Mouse (Mus musculus) bone marrow macrophage, adult 2 months (primary cell): Measurements from ENCODE around the gene Smpdl3b. TPM values are rescaled to one million over a fixed set of nuclear protein-coding genes. Genes with fewer than 3 reads are reported as not detected.

Experiments used
- H3K27ac ChIP-seq: 2 replicates; pipeline ENCODE4 v1.5.1; 2012; ENCODE audit warnings: low read depth, low read length; ENCODE audit not compliant: insufficient read depth
- H3K4me1 ChIP-seq: 2 replicates; pipeline ENCODE4 v1.6.1; 2012; ENCODE audit warnings: low read length; ENCODE audit not compliant: control insufficient read depth, insufficient read depth
- H3K4me3 ChIP-seq: 2 replicates; pipeline ENCODE4 v1.5.1; 2012; ENCODE audit warnings: mild to moderate bottlenecking, low read length, moderate library complexity; ENCODE audit not compliant: insufficient read depth
- CTCF ChIP-seq: IDR thresholded peaks from 2 replicates; pipeline ENCODE4 v1.5.1; 2012; ENCODE audit warnings: low read depth, mild to moderate bottlenecking, low read length, moderate library complexity
- POLR2A ChIP-seq: IDR thresholded peaks from 2 replicates; pipeline ENCODE4 v1.6.1; 2012; ENCODE audit warnings: mild to moderate bottlenecking, low read depth, low read length, borderline replicate concordance
- polyA plus RNA-seq: library from polyadenylated mRNA; stranded (reverse); fragments of >200 nt; gene quantifications from 2 replicates; pipeline ENCODE4 v1.2.4, GENCODE M21; 2012; ENCODE audit not compliant: missing spikeins, insufficient read depth, insufficient read length

Gene Smpdl3b
- polyA plus RNA-seq, 1 experiment, result 8.8 TPM

DNA sequence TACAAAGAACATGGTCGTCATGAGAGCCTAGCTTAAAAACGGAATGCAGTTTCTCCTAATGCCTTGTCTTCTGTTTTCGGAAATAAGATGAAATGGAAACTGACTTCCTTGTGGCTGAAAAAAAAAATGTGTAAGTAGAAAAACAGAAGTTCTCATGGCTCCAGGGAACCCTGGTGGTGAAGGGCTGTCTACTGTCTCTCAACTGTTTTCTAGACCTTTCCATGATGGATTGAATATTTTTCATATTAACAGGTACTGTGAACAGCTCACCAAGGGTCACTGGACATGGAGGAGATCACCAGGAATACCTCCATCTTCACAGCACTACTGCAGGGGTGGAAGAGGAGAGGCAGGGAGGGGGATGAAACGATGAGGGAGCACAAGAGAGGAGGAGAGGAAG, 41.0 kb upstream of the Smpdl3b start:
- H3K4me1 ChIP-seq, result peaks cover 45% of the 10 kb centered on the region
- H3K4me3 ChIP-seq, result no peak overlapping the region
- peak overlapping the region; percentile 83 for H3K27ac ChIP-seq
- TF ChIP-seq CTCF, result no peak
- TF ChIP-seq POLR2A, result no peak

DNA sequence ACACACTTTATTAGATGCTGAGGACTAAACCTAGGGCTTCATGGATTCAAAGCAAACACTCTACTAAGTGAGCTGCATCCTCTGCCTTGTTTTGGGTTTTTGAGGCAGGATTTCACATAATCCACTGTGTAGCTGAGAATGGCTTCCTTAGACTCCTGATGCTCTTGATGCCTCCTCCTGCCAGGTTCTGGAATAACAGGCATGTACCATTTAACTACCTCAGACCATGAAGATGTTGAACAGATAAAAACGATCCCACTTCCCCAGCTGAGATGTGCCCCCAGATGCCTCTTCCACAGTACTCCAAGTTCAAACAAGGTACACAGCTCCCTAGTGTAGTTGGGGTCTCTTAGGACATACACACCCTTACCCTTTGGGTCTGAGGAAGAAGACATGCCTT, 40.4 kb upstream of the Smpdl3b start:
- Histone ChIP-seq H3K4me1 (peaks cover 41% of the 10 kb centered on the region), H3K4me3 (no peak overlapping the region), H3K27ac (peak overlapping the region; percentile 83)
- TF ChIP-seq POLR2A, result no peak
- TF ChIP-seq CTCF, result no peak

DNA sequence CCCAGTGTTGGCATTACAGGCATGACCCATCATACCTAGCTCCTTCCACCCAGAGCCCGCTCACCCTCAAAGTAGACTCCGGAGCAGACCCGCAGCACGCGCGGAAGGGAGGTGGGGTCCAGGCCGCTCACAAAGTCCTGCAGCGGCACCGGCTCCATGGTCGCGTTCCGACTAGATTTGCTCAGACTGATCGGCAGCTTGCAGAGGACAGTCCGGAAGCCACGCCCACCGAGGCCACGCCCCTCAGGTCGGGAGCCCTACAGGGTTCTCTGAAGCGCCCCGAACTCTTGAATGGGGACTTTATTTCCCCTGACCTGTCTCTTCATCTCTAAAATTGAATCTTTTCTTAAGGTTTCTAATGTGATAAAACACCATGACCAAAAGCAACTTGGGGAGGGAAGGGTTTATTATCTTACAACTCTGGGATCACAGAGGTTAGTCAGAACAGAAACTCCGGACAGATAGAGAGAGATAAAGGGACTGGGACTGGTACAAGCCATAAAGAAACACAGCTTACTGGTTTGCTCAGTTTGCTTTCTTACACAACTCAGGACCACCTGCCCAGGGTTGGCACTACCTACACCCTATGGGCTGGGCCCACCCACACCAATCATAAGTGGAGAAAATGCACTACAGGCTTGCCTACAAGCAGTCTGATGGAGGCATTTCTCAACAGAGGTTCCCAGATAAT, 39.3 kb upstream of the Smpdl3b start, which contains the start of gene Themis2:
Gene Themis2 (minus strand): TSS at position 192 of the 691 bp plus-strand sequence.
- H3K4me3 ChIP-seq, result peak within 1 kb of the TSS; percentile 96
- TF ChIP-seq POLR2A (no peak), CTCF (no peak)
- H3K27ac ChIP-seq, result peak within 1 kb of the TSS; percentile 85
- peaks cover 32% of the 10 kb centered on the region for H3K4me1 ChIP-seq

DNA sequence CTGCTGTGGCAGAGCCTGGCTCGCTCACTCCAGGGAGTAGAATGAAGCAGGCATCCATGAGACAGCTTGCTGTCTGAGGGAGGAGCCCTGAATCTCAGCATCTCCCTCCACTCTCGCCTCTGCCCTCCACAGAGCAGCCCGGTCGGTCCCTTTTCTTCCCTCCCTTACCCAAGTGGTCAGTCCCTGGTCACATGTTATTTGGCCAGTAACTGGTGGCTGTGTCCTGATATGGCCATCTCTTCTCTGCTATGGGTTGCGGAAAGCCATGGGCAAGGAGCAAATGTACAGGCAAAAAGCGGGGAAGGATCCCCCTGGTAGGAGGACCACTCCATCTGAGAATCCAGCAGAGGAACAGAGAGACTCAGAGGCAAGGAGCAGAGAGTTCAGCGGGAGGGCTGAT, 38.1 kb upstream of the Smpdl3b start:
- peaks cover 25% of the 10 kb centered on the region for H3K4me1 ChIP-seq
- TF ChIP-seq POLR2A (no peak), CTCF (no peak)
- H3K4me3 ChIP-seq, result peak overlapping the region; percentile 96
- H3K27ac ChIP-seq, result peak overlapping the region; percentile 85

DNA sequence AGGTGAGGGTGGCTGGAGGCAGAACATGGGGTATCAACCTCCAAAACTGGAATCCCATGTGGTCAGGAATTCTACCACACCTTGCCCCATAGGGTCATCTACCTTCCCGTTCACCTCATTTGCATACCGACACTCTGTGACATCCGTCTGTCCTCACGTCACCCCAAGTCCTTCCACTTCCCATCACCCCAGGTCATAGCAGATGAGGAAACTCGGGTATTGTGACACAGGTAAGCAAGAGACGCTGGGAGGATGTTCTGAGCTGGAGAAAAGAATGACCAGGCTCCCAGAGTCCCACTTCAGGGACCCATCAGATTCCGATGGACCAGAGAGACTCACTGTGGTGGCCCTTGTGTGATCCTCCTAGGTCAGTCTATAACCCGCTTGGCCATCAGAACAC, 37.7 kb upstream of the Smpdl3b start:
- H3K27ac ChIP-seq, result peak overlapping the region; percentile 85
- H3K4me3 ChIP-seq, result peak overlapping the region; percentile 96
- H3K4me1 ChIP-seq, result peaks cover 21% of the 10 kb centered on the region
- TF ChIP-seq CTCF, result no peak
- TF ChIP-seq POLR2A, result no peak

DNA sequence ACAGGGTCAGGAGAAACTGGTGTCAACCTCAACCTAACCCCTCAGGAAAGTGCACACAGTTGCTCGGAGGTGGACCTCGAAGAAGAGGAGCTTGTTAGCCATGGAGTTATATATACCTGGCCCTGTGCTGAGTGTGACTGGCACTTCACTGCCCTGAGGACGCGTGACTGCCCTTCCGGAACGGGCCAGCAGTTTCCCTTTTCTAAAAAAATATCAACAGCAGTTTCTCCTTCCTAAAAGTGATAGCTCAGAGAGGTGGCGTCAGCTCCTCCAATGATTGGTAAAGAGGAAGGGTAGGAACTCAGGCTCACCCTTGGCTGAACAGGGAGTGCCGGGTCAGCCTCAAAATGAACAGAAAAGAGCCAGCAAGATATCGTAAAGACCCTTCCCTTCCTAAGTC, 37.0 kb upstream of the Smpdl3b start:
- Histone ChIP-seq H3K27ac (peak overlapping the region; percentile 85), H3K4me3 (peak overlapping the region; percentile 96), H3K4me1 (peaks cover 19% of the 10 kb centered on the region)
- TF ChIP-seq POLR2A (no peak), CTCF (no peak)

DNA sequence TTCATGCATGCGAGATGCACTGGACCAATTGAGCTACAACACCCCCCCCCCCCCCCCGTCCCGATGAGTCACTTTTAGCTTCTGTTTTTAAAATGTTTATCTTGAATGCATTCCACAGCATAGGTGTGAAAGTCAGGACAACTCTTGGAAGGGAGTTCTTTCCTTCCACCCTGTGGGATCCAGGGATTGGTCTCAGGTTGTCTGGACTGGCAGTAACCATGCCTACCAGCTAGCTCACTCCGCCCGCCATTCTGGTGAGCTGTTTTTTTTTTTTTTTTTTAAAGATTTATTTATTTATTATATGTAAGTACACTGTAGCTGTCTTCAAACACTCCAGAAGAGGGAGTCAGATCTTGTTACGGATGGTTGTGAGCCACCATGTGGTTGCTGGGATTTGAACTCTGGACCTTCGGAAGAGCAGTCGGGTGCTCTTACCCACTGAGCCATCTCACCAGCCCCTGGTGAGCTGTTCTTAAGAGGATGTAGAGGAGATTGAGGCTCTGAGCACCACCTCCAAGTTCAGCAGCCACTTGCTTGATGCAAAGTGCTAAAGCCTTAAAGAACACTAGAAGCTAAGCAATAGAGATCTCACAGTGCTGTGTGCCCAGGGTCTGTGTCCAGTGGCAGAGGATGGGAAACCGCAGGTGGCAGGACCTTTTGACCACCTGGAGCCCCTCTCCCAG, 36.4 kb upstream of the Smpdl3b start:
- Histone ChIP-seq H3K27ac (peak overlapping the region; percentile 85), H3K4me3 (peak overlapping the region; percentile 96), H3K4me1 (peaks cover 21% of the 10 kb centered on the region)

DNA sequence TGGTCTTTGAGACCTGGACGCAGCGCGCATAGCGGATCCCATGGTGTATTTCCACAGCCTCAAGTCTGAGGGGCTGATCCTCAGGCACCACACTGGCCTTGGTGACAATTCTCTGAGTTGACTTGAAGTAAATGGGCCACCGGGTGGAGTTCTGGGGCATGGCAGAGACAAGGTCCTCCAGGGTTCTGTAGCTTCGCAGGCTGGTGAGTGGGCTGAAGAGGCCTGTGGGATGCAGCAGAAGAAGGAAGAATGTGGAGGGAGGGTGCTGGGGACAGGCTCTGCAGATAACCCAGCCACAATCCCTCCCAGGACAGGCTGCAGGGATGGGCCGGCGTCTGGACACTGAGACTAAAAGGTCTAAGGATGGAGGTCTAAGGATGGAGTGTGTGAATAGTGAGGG, 32.7 kb upstream of the Smpdl3b start:
- Histone ChIP-seq H3K27ac (no peak overlapping the region), H3K4me3 (no peak overlapping the region), H3K4me1 (peaks cover 11% of the 10 kb centered on the region)
- TF ChIP-seq CTCF, result no peak
- no peak for TF ChIP-seq POLR2A

DNA sequence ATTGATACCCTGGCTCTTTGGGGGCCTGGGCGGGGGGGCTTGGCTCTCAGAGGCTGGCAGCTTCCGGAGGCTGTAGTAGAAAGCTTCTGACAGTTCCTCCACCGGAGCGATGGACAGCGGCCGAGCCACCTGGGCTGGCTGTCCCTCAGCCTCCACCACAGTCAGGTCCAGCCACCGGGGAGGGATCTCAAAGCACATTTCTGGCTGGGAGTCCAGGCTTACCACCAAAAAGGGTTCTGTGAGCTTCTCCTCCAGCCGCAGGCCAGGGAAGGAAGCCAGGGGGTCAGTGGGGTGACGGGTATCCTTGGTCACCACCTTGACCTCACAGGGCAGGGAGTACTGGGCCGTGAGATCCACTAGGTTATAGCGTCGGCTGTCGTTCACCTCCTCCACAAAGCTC, 28.2 kb upstream of the Smpdl3b start:
- Histone ChIP-seq H3K4me1 (peaks cover 22% of the 10 kb centered on the region), H3K27ac (no peak overlapping the region), H3K4me3 (no peak overlapping the region)
- TF ChIP-seq POLR2A (no peak), CTCF (no peak)

DNA sequence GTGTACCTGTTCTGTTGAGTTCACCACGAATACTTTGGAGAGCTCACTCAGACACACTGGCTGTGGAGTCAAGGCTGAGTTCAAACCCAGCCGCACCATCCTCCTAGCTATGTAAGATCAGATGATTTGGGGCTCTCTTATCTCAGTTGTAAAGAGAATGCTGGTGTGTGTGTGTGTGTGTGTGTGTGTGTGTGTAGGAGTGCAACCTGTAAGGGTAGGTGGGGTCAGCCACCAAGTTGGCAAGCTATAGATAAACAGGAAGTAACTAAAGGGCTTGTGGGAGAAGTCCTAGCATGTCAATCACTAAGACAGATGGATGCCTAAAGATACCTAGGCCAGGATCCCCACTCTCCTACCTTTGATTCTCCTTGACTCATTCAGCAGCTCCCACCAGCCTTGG, 26.7 kb upstream of the Smpdl3b start:
- peaks cover 30% of the 10 kb centered on the region for H3K4me1 ChIP-seq
- no peak overlapping the region for H3K4me3 ChIP-seq
- TF ChIP-seq POLR2A, result no peak
- no peak for TF ChIP-seq CTCF
- peak overlapping the region; percentile 21; the same call in 1 of the 2 replicates for H3K27ac ChIP-seq
